Mouse (Mus musculus): ENCODE results near the gene Zc3h14. TPM values are rescaled to one million over a fixed set of nuclear protein-coding genes. Genes with fewer than 3 reads are reported as not detected.

The Zc3h14 gene
- total and polyA plus RNA-seq, 3 experiments: 89.2 to 173 (median 120) TPM

GRCm38 (mm10) chr12:98832929-98833598 is 86.3 kb downstream of the Zc3h14 start:
- H3K4me2 ChIP-seq (ENCODE audit: insufficient read depth, low read depth, poor library complexity, severe bottlenecking): no peak overlapping the region
- H3K9me3 ChIP-seq (replicated peaks; ENCODE audit: low read length): no peaks in the 10 kb centered on the region
- in situ Hi-C loops (cut with MboI; ENCODE audit: low pct_ligation_motif_present, low pct_unique_long_range_greater_than_20kb, low sequenced_read_pairs): no loop called here
- H3K27ac ChIP-seq (ENCODE audit: insufficient read depth, low read depth): no peak overlapping the region
- H3K79me2 ChIP-seq (replicated peaks; ENCODE audit: control insufficient read depth, extremely low read depth, insufficient read depth, poor library complexity, severe bottlenecking): no peaks in the 10 kb centered on the region
- H3K36me3 ChIP-seq (replicated peaks in 1 of 2; ENCODE audit: control insufficient read depth in 1 of 2, insufficient read depth in 1 of 2, low read length in 1 of 2): peaks cover 3 to 5% of the 10 kb centered on the region in 2 experiments
- no peaks in the 10 kb centered on the region for H3K27me3 ChIP-seq (replicated peaks)
- H3K4me1 ChIP-seq (ENCODE audit: control insufficient read depth in 1 of 2, insufficient read depth in 2 of 2): peaks cover 0 to 26% of the 10 kb centered on the region in 2 experiments; a peak in 2 of 4 replicates
- H3K4me3 ChIP-seq (replicated peaks in 1 of 3; ENCODE audit: low read depth in 2 of 3, low read length in 2 of 3, poor library complexity in 1 of 3): no peak overlapping the region
- TF ChIP-seq USF2 (conservative IDR thresholded peaks at IDR 0.05; ENCODE audit: low read depth, low read length) (no peak), ETS1 (conservative IDR thresholded peaks at IDR 0.05; ENCODE audit: low read depth, low read length) (no peak), ZC3H11A (IDR thresholded peaks at IDR 0.05; ENCODE audit: low read depth, low read length) (no peak), NRF1 (IDR thresholded peaks at IDR 0.05; ENCODE audit: low read depth, low read length) (no peak), NELFE (IDR thresholded peaks at IDR 0.05; ENCODE audit: low read depth, low read length) (no peak), HCFC1 (IDR thresholded peaks at IDR 0.05; ENCODE audit: low read depth, low read length) (no peak), CHD1 (IDR thresholded peaks at IDR 0.05; ENCODE audit: low read depth, low read length) (no peak), JUND (conservative IDR thresholded peaks at IDR 0.05; ENCODE audit: low read depth, low read length) (no peak)
- H3K9ac ChIP-seq (ENCODE audit: insufficient read depth, low read depth): no peak overlapping the region
- no peak for DNase-seq (ENCODE audit: extremely low read depth)
- dilution Hi-C loops (cut with MboI; ENCODE audit: extremely low pct_ligation_motif_present, extremely low pct_unique_long_range_greater_than_20kb, low sequenced_read_pairs): no loop called here

- Histone ChIP-seq H3K9me3 (replicated peaks; ENCODE audit: low read length) (no peaks in the 10 kb centered on the region), H3K79me2 (replicated peaks; ENCODE audit: control insufficient read depth, extremely low read depth, insufficient read depth, poor library complexity, severe bottlenecking) (no peaks in the 10 kb centered on the region), H3K27ac (ENCODE audit: insufficient read depth, low read depth) (no peak overlapping the region), H3K4me2 (ENCODE audit: insufficient read depth, low read depth, poor library complexity, severe bottlenecking) (no peak overlapping the region), H3K4me3 (replicated peaks in 1 of 3; ENCODE audit: low read depth in 2 of 3, low read length in 2 of 3, poor library complexity in 1 of 3) (no peak overlapping the region), H3K9ac (ENCODE audit: insufficient read depth, low read depth) (no peak overlapping the region), H3K27me3 (replicated peaks) (no peaks in the 10 kb centered on the region), H3K4me1 (ENCODE audit: control insufficient read depth in 1 of 2, insufficient read depth in 2 of 2) (peaks cover 0 to 29% of the 10 kb centered on the region in 2 experiments; a peak in 2 of 4 replicates), H3K36me3 (replicated peaks in 1 of 2; ENCODE audit: control insufficient read depth in 1 of 2, insufficient read depth in 1 of 2, low read length in 1 of 2) (peaks cover 3 to 5% of the 10 kb centered on the region in 2 experiments)
- DNase-seq (ENCODE audit: extremely low read depth): no peak
- in situ Hi-C loops (cut with MboI; ENCODE audit: low pct_ligation_motif_present, low pct_unique_long_range_greater_than_20kb, low sequenced_read_pairs): no loop called here
- dilution Hi-C loops (cut with MboI; ENCODE audit: extremely low pct_ligation_motif_present, extremely low pct_unique_long_range_greater_than_20kb, low sequenced_read_pairs): no loop called here
- no peak for TF ChIP-seq ZC3H11A (IDR thresholded peaks at IDR 0.05; ENCODE audit: low read depth, low read length)
- no peak for TF ChIP-seq KAT2A (IDR thresholded peaks at IDR 0.05; ENCODE audit: insufficient replicate concordance, low read length)
- TF ChIP-seq USF1 (IDR thresholded peaks at IDR 0.05; ENCODE audit: low read depth, low read length): no peak
- TF ChIP-seq SMC3 (IDR thresholded peaks at IDR 0.05; ENCODE audit: low read depth, low read length): no peak
- TF ChIP-seq MXI1 (IDR thresholded peaks at IDR 0.05; ENCODE audit: low read depth, low read length): no peak
- TF ChIP-seq E2F4 (IDR thresholded peaks at IDR 0.05; ENCODE audit: insufficient replicate concordance, low read depth, low read length): no peak
- no peak for TF ChIP-seq CTCF (conservative IDR thresholded peaks at IDR 0.05 in 1 of 2, IDR thresholded peaks at IDR 0.05 in 1 of 2; ENCODE audit: low read depth in 2 of 2, low read length in 2 of 2)
- no peak for TF ChIP-seq JUND (conservative IDR thresholded peaks at IDR 0.05; ENCODE audit: low read depth, low read length)
- TF ChIP-seq MAX (IDR thresholded peaks at IDR 0.05; ENCODE audit: low read length): no peak
- TF ChIP-seq CHD1 (IDR thresholded peaks at IDR 0.05; ENCODE audit: low read depth, low read length): no peak
- TF ChIP-seq CHD2 (IDR thresholded peaks at IDR 0.05; ENCODE audit: low read length): no peak
- TF ChIP-seq POLR2A (IDR thresholded peaks at IDR 0.05; ENCODE audit: low read depth, low read length): no peak
- TF ChIP-seq TBP (conservative IDR thresholded peaks at IDR 0.05; ENCODE audit: low read depth, low read length): no peak
- TF ChIP-seq ZKSCAN1 (IDR thresholded peaks at IDR 0.05; ENCODE audit: borderline replicate concordance, low read depth, low read length): no peak
- no peak for TF ChIP-seq SIN3A (IDR thresholded peaks at IDR 0.05; ENCODE audit: low read length)
Measured at GRCm38 (mm10) chr12:98833901-98834300, 87.1 kb downstream of the Zc3h14 start.
